Mouse (Mus musculus): ENCODE results near the gene Mrpl24. TPM values are rescaled to one million over a fixed set of nuclear protein-coding genes. Genes with fewer than 3 reads are reported as not detected.
A peak's percentile ranks its signal among the peaks of the same experiment; 100 is the strongest.

The Mrpl24 gene
- polyA plus RNA-seq, 1 experiment from 2014 or later: 78.3 TPM

DNA sequence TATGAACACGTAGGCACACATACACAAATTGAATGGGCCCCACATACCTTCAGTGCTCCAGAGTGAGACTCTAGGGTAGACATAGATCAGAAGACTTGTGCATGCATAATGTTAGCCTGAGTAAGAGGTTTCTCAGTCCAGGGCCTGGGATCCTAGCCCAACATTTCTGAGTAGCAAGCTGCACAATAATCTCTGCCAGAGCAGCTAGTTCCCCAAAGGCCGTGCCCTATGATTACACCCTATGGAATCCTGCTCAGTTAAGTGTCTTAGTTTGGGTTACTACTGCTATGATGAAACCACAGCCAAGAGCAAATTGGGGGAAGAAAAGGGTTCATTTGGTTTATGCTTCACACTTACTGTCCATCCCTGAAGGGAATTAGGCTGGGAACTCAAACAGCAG lies 23.2 kb downstream of the Mrpl24 start:
- Histone ChIP-seq H3K27ac (replicated peaks) (no peak overlapping the region), H3K4me3 (no peak overlapping the region), H3K36me3 (peaks cover 71% of the 10 kb centered on the region), H3K27me3 (ENCODE audit: low read depth, poor library complexity, severe bottlenecking) (no peaks in the 10 kb centered on the region), H3K9me3 (replicated peaks) (no peaks in the 10 kb centered on the region), H3K4me1 (peaks cover 42% of the 10 kb centered on the region)
- no peak for DNase-seq (ENCODE audit: low spot score)
- WGBS: 93% methylated on average over 2 of the region's 2 CpGs

GRCm38 (mm10) chr3:87943586-87943985 lies 24.3 kb downstream of the Mrpl24 start:
- H3K27ac ChIP-seq (replicated peaks): no peak overlapping the region
- WGBS: 90% methylated on average over 7 of the region's 7 CpGs
- no peaks in the 10 kb centered on the region for H3K9me3 ChIP-seq (replicated peaks)
- peaks cover 53% of the 10 kb centered on the region for H3K4me1 ChIP-seq
- DNase-seq (ENCODE audit: low spot score): no peak
- H3K4me3 ChIP-seq: no peak overlapping the region
- peaks cover 59% of the 10 kb centered on the region for H3K36me3 ChIP-seq
- H3K27me3 ChIP-seq (ENCODE audit: low read depth, poor library complexity, severe bottlenecking): peaks cover 4% of the 10 kb centered on the region; the same call in 1 of the 2 replicates

GRCm38 (mm10) chr3:87944838-87945600 lies 25.7 kb downstream of the Mrpl24 start:
- H3K4me3 ChIP-seq: peak overlapping the region; percentile 68
- peak; percentile 46 for DNase-seq (ENCODE audit: low spot score)

DNA sequence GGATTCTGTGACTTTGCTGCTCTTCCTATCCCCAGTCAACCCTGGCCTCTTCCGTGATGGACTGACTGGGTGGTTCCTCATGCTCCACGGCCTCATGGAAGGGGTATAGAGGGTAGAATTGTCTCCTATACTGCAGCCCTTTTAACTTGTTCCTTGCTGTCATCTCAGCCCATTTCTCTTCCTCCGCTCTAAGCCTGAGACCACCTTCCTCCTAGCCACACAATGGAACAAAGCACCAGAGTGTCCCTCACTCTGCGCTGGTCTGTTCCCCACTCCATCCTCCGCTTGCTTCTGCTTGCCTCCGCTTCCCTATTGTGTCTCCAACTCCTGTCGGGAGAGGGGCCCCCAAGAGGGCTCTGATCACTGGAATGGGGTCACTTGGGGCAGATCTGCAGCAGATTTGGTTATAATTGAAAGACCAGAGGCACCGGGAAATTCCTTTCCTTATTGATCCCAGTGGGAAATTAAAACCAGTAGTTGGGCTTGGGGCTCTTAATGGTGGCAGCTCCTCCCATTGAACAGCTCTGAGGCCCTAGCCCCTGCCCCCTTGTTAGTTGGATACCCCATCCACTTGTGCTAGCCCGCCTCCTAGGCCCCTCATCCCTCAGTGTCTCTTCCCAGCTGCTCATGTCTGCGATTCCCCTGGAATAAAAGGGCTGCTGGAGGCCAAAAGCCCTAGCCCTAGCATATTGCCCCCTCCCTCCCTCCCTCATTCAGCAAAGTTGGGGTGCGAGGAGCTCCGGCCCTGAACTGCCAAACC lies 26.7 kb downstream of the Mrpl24 start:
- H3K4me1 ChIP-seq: peaks cover 77% of the 10 kb centered on the region
- peaks cover 36% of the 10 kb centered on the region for H3K36me3 ChIP-seq
- H3K27me3 ChIP-seq (ENCODE audit: low read depth, poor library complexity, severe bottlenecking): peaks cover 9% of the 10 kb centered on the region; the same call in 1 of the 2 replicates
- 4% methylated on average over 12 of the region's 12 CpGs for WGBS
- peak; percentile 62 for DNase-seq (ENCODE audit: low spot score)
- peak overlapping the region; percentile 95 for H3K27ac ChIP-seq (replicated peaks)
- H3K4me3 ChIP-seq: peak overlapping the region; percentile 68
- H3K9me3 ChIP-seq (replicated peaks): no peaks in the 10 kb centered on the region

More at GRCm38 (mm10) chr3:87944838-87945600, 25.7 kb downstream of the Mrpl24 start:
- H3K9me3 ChIP-seq (replicated peaks): no peaks in the 10 kb centered on the region
- peaks cover 67% of the 10 kb centered on the region for H3K4me1 ChIP-seq
- H3K27me3 ChIP-seq (ENCODE audit: low read depth, poor library complexity, severe bottlenecking): peaks cover 9% of the 10 kb centered on the region; the same call in 1 of the 2 replicates
- WGBS: 12% methylated on average over 4 of the region's 4 CpGs
- H3K27ac ChIP-seq (replicated peaks): peak overlapping the region; percentile 95
- peaks cover 45% of the 10 kb centered on the region for H3K36me3 ChIP-seq

GRCm38 (mm10) chr3:87946541-87946860 lies 27.2 kb downstream of the Mrpl24 start:
- 4% methylated on average over 1 of the region's 1 CpGs for WGBS
- Histone ChIP-seq H3K9me3 (replicated peaks) (no peaks in the 10 kb centered on the region), H3K4me1 (peaks cover 82% of the 10 kb centered on the region), H3K27ac (replicated peaks) (peak overlapping the region; percentile 95), H3K4me3 (peak overlapping the region; percentile 68), H3K27me3 (ENCODE audit: low read depth, poor library complexity, severe bottlenecking) (peaks cover 13% of the 10 kb centered on the region; the same call in 1 of the 2 replicates), H3K36me3 (peaks cover 32% of the 10 kb centered on the region)
- DNase-seq (ENCODE audit: low spot score): no peak

GRCm38 (mm10) chr3:87947056-87947810 lies 27.9 kb downstream of the Mrpl24 start:
- Histone ChIP-seq H3K27me3 (ENCODE audit: low read depth, poor library complexity, severe bottlenecking) (peaks cover 13% of the 10 kb centered on the region; the same call in 1 of the 2 replicates), H3K27ac (replicated peaks) (peak overlapping the region; percentile 95), H3K4me1 (peaks cover 89% of the 10 kb centered on the region), H3K9me3 (replicated peaks) (no peaks in the 10 kb centered on the region), H3K4me3 (peak overlapping the region; percentile 68), H3K36me3 (peaks cover 32% of the 10 kb centered on the region)
- DNase-seq (ENCODE audit: low spot score): peak; percentile 76
- under 1% methylated on average over 26 of the region's 26 CpGs for WGBS

GRCm38 (mm10) chr3:87947811-87948199 lies 28.5 kb downstream of the Mrpl24 start:
- H3K4me1 ChIP-seq: peaks cover 95% of the 10 kb centered on the region

GRCm38 (mm10) chr3:87948378-87949265 lies 29.3 kb downstream of the Mrpl24 start, which contains the start of gene Crabp2:
Gene Crabp2 (plus strand): TSS chr3:87948666.
- WGBS: under 1% methylated on average over 35 of the region's 35 CpGs
- H3K4me1 ChIP-seq: peaks cover 100% of the 10 kb centered on the region

More at GRCm38 (mm10) chr3:87947811-87948199, 28.5 kb downstream of the Mrpl24 start:
- peak; percentile 90 for DNase-seq (ENCODE audit: low spot score)
- H3K36me3 ChIP-seq: peaks cover 33% of the 10 kb centered on the region
- WGBS: under 1% methylated on average over 17 of the region's 17 CpGs
- peak overlapping the region; percentile 95 for H3K27ac ChIP-seq (replicated peaks)
- peak overlapping the region; percentile 68 for H3K4me3 ChIP-seq
- H3K27me3 ChIP-seq (ENCODE audit: low read depth, poor library complexity, severe bottlenecking): peaks cover 13% of the 10 kb centered on the region; the same call in 1 of the 2 replicates
- H3K9me3 ChIP-seq (replicated peaks): no peaks in the 10 kb centered on the region

DNA sequence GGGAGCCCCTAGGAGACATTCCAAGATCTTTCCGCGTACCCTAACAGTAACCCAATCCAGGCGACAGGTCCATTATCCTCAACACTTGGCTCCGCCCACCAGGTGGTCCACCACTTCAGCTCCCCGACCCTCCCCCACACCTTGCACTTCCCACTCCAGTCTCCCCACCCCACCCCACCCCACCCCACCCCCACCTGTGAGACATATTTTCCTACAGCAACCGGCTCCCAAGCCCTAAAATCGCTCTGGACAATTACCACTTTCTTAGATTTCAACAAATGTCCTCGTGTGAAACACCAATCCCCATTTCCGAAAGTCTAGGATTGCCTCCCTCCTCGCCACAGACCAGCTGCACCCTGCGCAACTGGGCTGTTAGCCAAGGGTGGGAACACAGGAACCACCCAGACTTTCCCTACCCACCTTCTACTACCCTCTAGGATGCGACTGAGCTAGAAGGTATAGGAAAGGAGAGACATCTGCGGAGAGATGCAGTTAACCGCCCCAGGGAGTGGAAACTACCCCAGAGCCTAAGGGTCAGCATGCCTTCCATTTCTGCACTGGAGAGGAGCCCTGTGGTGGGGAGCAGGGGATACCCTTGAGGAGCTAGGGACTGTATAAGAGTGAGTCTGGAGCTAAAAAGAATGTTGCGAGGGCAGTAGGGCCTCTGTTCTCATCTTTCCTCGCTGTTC lies 30.1 kb downstream of the Mrpl24 start:
- Histone ChIP-seq H3K36me3 (peaks cover 38% of the 10 kb centered on the region), H3K27me3 (ENCODE audit: low read depth, poor library complexity, severe bottlenecking) (peaks cover 18% of the 10 kb centered on the region), H3K9me3 (replicated peaks) (no peaks in the 10 kb centered on the region), H3K4me1 (peaks cover 92% of the 10 kb centered on the region), H3K4me3 (peak overlapping the region; percentile 68), H3K27ac (replicated peaks) (peak overlapping the region; percentile 95)
- under 1% methylated on average over 16 of the region's 16 CpGs for WGBS
- peak; percentile 41 for DNase-seq (ENCODE audit: low spot score)

More at GRCm38 (mm10) chr3:87948378-87949265, 29.3 kb downstream of the Mrpl24 start, which contains the start of gene Crabp2:
- peak; percentile 81 for DNase-seq (ENCODE audit: low spot score)
- Histone ChIP-seq H3K27me3 (ENCODE audit: low read depth, poor library complexity, severe bottlenecking) (peaks cover 18% of the 10 kb centered on the region), H3K36me3 (peaks cover 34% of the 10 kb centered on the region), H3K4me3 (peak within 1 kb of the TSS; percentile 68), H3K9me3 (replicated peaks) (no peaks in the 10 kb centered on the region), H3K27ac (replicated peaks) (peak within 1 kb of the TSS; percentile 95)

- Histone ChIP-seq H3K4me1 (peaks cover 86% of the 10 kb centered on the region), H3K27me3 (ENCODE audit: low read depth, poor library complexity, severe bottlenecking) (peaks cover 18% of the 10 kb centered on the region), H3K9me3 (replicated peaks) (no peaks in the 10 kb centered on the region), H3K27ac (replicated peaks) (peak overlapping the region; percentile 95), H3K36me3 (peaks cover 38% of the 10 kb centered on the region), H3K4me3 (peak overlapping the region; percentile 68)
- peak; percentile 66 for DNase-seq (ENCODE audit: low spot score)
- under 1% methylated on average over 13 of the region's 13 CpGs for WGBS
Observed at GRCm38 (mm10) chr3:87949955-87950515, 30.7 kb downstream of the Mrpl24 start.

DNA sequence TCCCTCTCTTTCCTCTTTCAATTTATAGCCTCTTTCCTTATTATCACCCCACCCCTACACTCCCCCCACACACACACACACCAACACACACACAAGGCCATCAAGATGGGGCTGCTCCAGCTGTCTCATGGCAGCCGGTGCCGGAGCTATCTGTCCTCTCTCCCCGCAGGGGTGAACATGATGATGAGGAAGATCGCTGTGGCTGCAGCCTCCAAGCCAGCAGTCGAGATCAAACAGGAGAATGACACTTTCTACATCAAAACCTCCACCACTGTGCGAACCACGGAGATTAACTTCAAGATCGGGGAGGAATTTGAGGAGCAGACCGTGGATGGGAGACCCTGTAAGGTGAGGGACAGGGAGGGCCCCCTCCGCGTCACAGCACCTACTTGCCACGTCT lies 32.6 kb downstream of the Mrpl24 start:
- 17% methylated on average over 12 of the region's 12 CpGs for WGBS
- Histone ChIP-seq H3K4me1 (peaks cover 73% of the 10 kb centered on the region), H3K27me3 (ENCODE audit: low read depth, poor library complexity, severe bottlenecking) (peaks cover 18% of the 10 kb centered on the region), H3K4me3 (peak overlapping the region; percentile 68), H3K27ac (replicated peaks) (peak overlapping the region; percentile 95), H3K9me3 (replicated peaks) (no peaks in the 10 kb centered on the region), H3K36me3 (peaks cover 41% of the 10 kb centered on the region)
- DNase-seq (ENCODE audit: low spot score): no peak

Data from midbrain, embryonic 10.5 days (tissue).